Mouse (Mus musculus): ENCODE measurements at regions not wholly inside any gene's neighbourhood (a gene's known extent, or its start where the extent isn't known, plus 50 kb on each side); places are given as distances from the start of the nearest gene placed in this dataset.
A peak's percentile ranks its signal among the peaks of the same experiment; 100 is the strongest.

DNA sequence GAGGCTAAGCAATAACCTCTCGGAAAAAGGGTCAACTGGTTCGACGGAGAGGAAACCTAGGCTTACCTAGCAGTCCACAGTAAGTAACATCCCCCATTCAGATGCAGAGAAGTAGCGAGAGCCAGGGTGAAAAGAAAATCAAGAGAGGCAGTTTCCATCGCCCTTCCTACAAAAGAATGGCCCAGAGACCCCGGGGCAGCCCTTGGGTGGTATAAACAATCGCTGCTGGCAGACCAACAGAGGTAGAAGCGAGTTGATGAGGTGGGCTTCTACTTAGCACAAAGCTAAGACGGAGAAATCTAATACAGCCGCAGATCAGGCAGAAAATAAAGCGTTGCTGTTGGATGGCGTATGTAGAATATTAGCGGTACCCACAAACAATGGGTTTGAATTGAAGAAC lies 57.8 kb upstream of the Arl15 start:
- DNase-seq (ENCODE audit: low read depth, low spot score), result no peak

DNA sequence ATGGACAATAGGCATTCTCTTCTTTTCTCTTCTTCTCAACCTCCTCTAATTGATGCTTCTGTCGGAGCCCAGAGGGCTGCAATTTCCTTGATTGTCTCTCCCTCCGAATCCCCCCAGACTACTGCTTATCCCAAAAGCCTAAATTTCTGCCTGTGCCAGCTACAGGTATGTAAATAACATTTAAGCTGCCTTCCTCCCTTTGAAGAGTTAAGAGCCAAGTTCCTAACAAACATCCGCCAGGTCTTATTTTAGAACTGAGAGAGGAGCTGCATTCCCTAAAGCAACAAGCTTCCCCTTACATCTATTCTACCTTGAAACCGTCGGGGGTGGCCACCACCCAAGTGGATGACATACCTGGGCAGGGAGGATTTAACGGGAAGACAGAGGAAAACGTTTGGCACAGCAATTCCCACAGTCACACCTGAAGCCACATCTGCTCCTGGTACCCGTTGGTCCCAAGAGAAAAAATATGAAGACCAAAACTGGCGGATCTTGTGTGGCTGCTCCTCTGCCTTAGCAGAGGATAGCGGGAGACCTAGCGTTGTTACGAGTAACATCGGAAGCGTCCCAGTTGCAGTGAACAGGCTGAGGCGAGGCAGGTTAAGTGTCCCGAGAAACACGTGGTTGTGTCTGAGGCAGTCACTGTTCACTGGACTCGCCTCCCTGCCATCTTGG lies 58.6 kb upstream of the Arl15 start:
- no peak for DNase-seq (ENCODE audit: low read depth, low spot score)

DNA sequence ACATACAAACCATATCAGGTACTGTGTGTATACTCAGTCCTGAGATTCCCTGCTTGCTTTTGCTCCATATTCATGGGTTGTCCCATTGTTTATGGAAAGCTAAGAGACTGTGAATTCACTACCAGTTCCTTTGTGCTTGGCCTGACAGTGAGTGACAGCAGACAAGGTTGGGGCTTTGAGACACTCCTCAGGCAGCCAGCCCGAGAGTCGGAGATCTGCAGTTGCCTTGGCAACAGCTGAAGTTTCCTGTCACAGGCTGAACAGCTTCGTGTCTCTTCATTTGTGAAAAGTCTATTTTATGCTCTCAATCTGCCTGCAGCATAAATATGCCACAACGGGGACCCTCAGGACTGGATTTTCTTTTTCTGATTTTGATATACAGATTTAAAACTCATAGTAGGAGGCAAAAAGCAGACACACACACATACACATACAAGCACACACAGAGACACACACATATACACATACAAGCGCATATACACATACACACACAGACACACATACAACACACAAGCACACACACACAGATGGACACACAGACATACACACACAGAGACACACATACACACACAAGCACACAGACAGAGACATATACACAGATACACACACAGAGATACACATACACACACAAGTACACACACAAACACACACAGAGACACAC lies 60.0 kb upstream of the Arl15 start:
- no peak for DNase-seq (ENCODE audit: low read depth, low spot score)

DNA sequence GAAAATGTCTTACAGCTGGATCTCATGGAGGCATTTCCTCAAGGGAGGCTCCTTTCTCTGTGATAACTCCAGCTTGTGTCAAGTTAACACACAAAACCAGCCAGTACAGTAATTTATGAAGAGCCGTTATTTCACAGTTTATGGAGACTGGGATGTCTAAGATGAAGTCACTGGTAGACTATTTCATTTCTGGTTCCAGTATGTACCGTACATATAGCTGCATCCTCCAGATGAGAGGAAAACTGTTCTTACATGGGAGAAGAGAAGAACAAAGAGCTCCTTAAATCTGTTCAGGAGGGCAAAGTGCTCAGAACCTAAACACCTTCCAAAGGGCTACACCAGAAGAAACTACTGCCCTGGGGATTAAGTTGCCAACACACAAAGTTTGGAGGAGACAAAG lies 60.6 kb upstream of the Arl15 start:
- DNase-seq (ENCODE audit: low read depth, low spot score), result no peak

DNA sequence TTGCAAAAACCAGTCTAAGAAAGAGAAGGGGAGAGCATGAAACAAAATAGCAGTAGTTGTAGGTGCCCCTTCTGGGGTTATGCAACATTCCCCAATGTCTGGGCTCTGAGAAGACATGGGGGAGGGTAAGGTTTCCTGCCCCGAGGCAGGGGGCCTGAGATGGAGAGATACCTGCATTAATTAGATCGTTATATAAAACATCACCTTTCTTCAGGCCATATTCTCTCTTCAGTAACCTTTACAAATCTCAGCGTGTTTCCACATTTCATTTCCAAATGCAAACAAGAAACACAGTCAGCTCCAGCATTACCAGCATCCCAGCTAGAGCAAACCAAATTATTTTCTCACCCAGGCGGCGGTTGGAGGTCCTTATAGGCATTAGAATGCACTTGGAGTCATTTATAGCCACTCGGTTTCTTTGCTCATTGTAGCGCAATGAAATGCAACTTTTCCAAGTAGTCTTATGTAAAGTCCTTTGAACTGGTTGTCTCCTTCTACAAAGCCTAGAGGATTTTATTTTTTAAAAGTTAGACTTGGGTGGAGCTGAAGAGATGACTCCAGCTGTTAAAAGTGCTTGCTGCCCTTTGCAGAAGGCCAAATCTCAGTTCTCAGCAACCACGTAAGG lies 63.4 kb upstream of the Arl15 start:
- no peak for DNase-seq (ENCODE audit: low read depth, low spot score)

DNA sequence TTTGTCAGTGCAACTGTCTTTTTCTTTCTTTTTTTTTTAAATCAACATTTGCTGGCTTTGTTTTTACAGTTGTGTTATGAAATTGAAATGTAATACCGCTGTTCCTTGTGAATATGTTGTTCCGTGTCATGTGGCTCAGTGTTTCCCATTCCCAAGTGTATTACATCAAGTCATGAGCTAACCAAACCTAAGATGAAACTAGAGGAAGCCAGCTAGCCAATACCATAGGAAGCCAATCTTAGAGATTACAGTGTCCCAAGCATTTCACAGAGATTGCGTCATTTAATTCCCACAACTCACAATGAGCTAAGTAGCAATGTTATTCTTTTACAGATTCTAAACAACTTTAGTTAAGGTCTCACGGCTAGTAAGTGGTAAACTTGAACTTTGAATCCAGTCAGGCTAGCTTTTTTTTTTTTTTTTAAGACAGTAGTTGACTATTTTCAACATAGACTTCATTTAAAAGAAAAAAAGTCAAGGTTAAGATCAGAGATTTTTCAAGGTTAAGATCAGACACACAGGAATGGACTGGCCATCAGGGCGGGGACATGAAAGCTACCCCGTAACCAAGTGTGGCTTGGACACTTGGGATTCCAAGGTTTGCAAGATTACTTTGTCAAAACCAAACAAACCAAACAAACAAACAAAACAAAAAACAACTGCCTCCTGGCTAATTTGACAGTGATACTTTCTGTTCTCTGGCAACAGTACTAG lies 64.1 kb upstream of the Arl15 start:
- DNase-seq (ENCODE audit: low read depth, low spot score), result no peak

DNA sequence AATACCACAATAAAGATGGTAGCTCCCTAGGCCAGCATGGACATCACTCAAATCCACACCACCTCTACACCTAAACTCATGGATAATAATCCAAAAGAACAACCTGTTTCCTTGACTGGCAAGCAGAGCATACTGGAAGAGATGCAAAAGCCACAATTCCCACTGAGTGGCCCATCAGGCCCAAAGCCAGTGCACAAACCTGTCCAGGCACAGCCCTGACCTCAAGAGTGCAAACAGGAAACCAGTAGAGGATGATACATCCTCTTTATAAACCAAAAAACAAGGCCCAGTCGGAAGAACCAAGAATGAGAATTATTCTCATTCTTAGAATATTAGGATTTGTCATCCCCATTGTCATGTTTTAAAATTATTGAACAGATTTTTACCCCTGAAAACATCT lies 64.7 kb upstream of the Arl15 start:
- no peak for DNase-seq (ENCODE audit: low read depth, low spot score)

DNA sequence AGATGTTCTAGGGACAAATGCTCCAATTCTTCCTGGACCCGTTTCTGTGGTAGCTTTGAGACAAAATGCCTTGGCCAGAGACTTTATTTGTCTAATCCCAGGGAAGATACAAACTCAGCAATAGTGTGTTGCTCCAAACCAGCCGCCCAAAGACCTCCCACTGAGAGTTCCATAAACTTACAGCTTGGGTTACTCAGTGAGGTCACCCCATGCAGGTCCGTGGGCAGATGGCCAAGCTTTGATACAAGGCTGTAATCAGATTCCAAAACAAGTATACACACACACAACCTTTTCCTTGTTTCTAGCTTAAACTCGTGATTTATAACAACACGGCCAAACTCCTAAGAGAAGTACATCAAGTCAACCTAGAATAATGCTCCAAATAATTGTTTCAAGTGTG lies 64.6 kb upstream of the Hspb3 start:
- peak; percentile 40 for DNase-seq (ENCODE audit: low read depth, low spot score)

DNA sequence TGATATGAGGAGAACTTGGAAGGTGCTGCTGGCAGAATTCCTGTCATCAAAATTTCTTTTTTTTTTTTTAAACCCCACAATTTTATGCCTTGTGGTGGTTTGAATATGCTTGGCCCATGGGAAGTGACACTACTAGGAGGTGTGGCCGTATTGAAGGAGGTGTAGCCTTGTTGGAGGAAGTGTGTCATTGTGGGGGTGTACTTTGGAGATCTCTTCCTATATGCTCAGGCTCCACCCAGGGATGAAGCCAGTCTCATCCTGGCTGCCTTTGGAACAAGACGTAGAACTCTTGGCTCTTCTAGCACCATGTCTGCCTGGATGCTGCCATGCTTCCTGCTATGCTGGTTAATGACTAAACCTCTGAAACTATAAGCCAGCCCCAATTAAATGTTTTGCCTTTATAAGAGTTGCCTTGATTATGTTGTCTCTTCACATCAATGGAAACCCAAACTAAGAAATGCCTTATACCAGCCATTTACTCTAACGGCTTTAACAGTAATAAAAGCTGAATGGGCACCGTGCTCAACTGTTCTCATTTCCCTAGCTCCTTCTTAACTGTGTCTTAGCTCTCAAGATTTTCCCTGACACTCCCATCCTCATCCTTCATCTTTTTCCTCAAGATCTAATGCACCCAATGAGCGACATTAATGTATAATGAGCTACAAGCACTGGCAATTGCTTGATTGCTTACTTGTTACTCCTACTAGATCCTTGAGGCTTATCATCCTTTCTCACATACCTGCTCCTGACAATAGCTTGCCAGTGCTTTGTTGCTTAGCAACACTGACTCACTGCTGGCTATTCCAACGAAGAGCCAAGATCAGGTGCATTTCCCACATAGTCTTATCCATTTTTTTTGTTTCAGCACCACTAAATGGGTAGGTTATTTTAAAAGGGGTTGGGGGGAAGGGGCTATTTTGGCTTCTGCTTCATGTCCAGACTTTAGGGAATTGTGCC lies 61.7 kb upstream of the Hspb3 start:
- no peak for DNase-seq (ENCODE audit: low read depth, low spot score)

DNA sequence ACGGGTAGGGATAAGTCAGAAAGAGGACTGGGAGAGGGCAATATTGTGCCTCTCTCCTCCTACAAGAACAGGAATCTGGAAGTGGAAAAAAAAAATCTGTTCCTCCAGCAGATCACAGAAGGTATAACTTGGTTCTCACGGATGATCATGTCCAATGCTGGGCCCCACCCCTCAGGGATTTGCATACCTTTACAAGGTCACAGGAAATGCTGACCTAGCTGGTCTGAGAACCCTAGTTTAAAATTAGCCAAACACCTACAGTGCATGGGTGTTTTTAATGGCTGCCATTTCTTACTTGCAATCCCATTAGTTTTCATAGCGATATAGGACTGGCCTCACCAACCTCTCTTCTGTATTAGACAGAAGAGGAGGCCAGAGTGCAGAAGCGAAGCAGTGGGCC lies 51.8 kb upstream of the Hspb3 start:
- DNase-seq (ENCODE audit: low read depth, low spot score), result no peak

DNA sequence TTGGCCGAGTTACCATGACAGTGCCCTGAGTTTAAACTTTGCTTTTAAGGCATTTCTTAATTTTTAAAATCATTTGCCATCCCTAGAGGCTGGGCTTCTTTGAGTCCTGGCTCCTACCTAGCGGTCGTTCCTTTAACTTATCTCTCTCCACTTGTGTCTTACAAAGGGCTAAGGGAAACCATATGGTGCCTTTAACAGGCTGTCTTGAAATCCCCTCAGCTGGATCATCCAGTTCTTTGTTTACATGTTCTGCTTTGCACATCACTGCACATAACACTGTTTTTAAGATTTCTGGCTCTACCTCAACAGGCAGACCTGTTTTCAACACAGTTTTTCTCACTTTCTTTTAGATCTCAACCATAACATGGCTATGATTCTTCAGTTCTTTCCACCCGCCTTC lies 50.4 kb upstream of the Hspb3 start:
- no peak for DNase-seq (ENCODE audit: low read depth, low spot score)
